Mouse (Mus musculus) cortical plate, adult 2 months (tissue): ENCODE results near the gene Insc.
"Not testable (repeated sequence)": the region's sequence is repeated elsewhere in the genome, so short reads cannot be mapped to it uniquely, and the experiment has no call there.

Source experiments
- CTCF ChIP-seq: fragments of 200-500 bp; IDR thresholded peaks from 2 replicates; pipeline ENCODE4 v1.5.1; 2011; ENCODE audit warnings: mild to moderate bottlenecking, control low read depth, low read length; ENCODE audit not compliant: insufficient read depth; ENCODE audit errors: extremely low read depth
- POLR2A ChIP-seq: fragments of 200-500 bp; IDR thresholded peaks from 2 replicates; pipeline ENCODE4 v1.6.1; 2011; ENCODE audit warnings: mild to moderate bottlenecking, low read length, control low read depth; ENCODE audit not compliant: insufficient read depth; ENCODE audit errors: extremely low read depth

DNA sequence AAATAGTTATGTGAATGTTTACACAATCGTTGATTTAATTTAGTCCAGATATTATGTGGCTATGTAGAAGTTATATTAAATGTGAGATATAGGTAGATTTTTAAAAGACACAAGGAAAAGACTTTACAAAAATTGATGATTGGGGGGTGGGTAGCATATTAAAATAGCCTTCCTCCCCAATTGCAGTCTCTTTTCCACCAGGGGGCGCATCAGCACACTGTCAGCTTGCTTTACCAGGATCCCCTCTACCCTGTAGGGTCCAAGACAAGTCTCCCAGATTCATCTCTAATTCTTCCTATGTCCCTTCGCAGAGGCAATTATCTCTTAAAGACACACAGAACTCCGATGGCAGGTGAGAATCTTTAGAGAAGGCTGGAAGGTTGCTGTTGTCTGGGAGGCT is 11.8 kb upstream of the Insc start:
- peak; percentile 21; the same call in 1 of the 2 replicates for TF ChIP-seq CTCF
- TF ChIP-seq POLR2A, result not testable (repeated sequence)
